Mouse (Mus musculus) kidney, embryonic 15.5 days (tissue): Measurements from ENCODE around the gene Gm29735. TPM values are rescaled to one million over a fixed set of nuclear protein-coding genes. Genes with fewer than 3 reads are reported as not detected.

ENCODE experiments used
- polyA plus RNA-seq: library from polyadenylated mRNA; unstranded; fragments of >200 nt; fragmentation: Nextera tagmentation; extraction: Ambion mirVana; gene quantifications from 2 replicates; pipeline ENCODE4 v1.2.1, GENCODE M21; 2015

The Gm29735 gene
- polyA plus RNA-seq, 1 experiment from 2014 or later, result not detected

Other genes starting within 250 kb of the Gm29735 start
- gene Tollip, start 238.6 kb downstream of the Gm29735 start, polyA plus RNA-seq, result 41.3 and 45.6 TPM in 2 replicates
- gene Brsk2, start 207.4 kb downstream of the Gm29735 start, polyA plus RNA-seq, result 0.74 and 0.86 TPM in 2 replicates
- 62.3 and 66.9 TPM in 2 replicates for gene Mob2, start 96.0 kb downstream of the Gm29735 start, polyA plus RNA-seq
- 2.6 and 2.9 TPM in 2 replicates for gene Dusp8, start 61.3 kb downstream of the Gm29735 start, polyA plus RNA-seq
- gene Gm45618, start 36.4 kb downstream of the Gm29735 start, polyA plus RNA-seq, result not detected in 2 replicates
- gene Gm39115, start 21.1 kb downstream of the Gm29735 start, polyA plus RNA-seq, result not detected in 2 replicates
- not detected in 2 replicates for gene Gm45337, start 12.5 kb downstream of the Gm29735 start, polyA plus RNA-seq
- gene Gm4553, start 8.6 kb upstream of the Gm29735 start, polyA plus RNA-seq, result not detected in 2 replicates
- not detected in 2 replicates for gene Krtap5-2, start 18.9 kb upstream of the Gm29735 start, polyA plus RNA-seq
- gene Gm10153, start 33.3 kb upstream of the Gm29735 start, polyA plus RNA-seq, result not detected in 2 replicates
- not detected in 2 replicates for gene Krtap5-3, start 44.3 kb upstream of the Gm29735 start, polyA plus RNA-seq
- not detected in 2 replicates for gene Gm7579, start 54.7 kb upstream of the Gm29735 start, polyA plus RNA-seq
- not detected in 2 replicates for gene Krtap5-5, start 72.9 kb upstream of the Gm29735 start, polyA plus RNA-seq
- not detected in 2 replicates for gene Gm40460, start 84.0 kb upstream of the Gm29735 start, polyA plus RNA-seq
- gene Gm2431, start 101.2 kb upstream of the Gm29735 start, polyA plus RNA-seq, result not detected in 2 replicates
- gene Gm4559, start 117.2 kb upstream of the Gm29735 start, polyA plus RNA-seq, result not detected in 2 replicates
- gene Krtap5-1, start 140.0 kb upstream of the Gm29735 start, polyA plus RNA-seq, result not detected in 2 replicates
- not detected in 2 replicates for gene Krtap5-4, start 146.4 kb upstream of the Gm29735 start, polyA plus RNA-seq
- gene Ifitm10, start 216.6 kb upstream of the Gm29735 start, polyA plus RNA-seq, result 1.8 and 2.3 TPM in 2 replicates
- 1.2 and 2.5 TPM in 2 replicates for gene Gm49369, start 225.6 kb upstream of the Gm29735 start, polyA plus RNA-seq
- 294 and 312 TPM in 2 replicates for gene Ctsd, start 230.9 kb upstream of the Gm29735 start, polyA plus RNA-seq